Mouse (Mus musculus) layer of hippocampus, adult 9-11 months (tissue): ENCODE results near the gene Klc4.

Experiments
- DNase-seq: peaks from one replicate; pipeline ENCODE4 v3.0.0; 2022

The Klc4 gene

DNA sequence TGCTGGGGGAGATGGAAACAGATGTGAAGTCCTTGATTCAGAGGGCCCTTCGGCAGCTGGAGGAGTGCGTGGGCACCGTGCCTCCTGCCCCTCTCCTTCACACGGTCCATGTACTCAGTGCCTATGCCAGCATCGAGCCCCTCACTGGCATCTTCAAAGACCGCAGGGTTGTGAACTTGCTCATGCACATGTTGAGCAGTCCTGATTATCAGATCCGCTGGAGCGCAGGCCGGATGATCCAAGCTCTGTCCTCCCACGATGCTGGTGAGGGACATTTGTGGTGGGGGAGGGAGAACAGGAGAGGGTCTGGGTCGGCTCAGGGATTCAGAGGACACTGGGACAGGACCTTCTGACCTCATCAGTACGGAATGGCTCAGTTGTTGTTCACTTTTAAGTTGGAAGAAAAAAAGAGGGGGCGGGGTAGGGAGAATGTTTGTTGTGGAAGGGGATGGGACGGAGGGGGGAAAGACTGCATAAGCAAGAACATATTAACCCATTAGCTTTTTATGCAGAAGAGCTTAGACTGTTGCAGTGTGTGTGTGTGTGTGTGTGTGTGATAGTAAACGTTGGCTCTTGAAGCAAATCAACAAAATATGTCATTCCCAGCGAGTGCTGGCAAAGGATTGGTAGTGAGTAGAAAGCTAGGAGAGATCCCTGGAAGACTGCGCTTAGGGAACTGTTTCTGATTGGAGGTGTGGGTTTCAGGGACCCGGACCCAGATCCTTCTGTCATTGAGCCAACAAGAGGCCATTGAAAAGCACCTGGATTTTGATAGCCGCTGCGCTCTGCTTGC is 6.1 kb upstream of the Klc4 start:
- no peak for DNase-seq

DNA sequence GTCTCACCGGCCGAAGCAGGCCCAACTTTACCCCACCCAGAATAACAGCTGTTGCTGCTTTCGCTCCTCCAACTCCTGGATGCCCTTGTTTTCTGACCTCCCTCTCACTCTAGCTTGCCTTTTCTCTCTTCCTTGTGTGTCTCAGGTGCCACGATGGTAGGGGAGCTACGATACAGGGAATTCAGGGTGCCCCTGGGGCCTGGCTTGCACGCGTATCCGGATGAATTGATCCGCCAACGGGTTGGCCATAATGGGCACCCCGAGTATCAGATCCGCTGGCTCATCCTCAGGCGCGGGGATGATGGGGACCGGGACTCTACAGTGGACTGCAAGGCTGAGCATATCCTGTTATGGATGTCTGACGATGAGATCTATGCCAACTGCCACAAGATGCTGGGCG is 5.5 kb upstream of the Klc4 start:
- no peak for DNase-seq

DNA sequence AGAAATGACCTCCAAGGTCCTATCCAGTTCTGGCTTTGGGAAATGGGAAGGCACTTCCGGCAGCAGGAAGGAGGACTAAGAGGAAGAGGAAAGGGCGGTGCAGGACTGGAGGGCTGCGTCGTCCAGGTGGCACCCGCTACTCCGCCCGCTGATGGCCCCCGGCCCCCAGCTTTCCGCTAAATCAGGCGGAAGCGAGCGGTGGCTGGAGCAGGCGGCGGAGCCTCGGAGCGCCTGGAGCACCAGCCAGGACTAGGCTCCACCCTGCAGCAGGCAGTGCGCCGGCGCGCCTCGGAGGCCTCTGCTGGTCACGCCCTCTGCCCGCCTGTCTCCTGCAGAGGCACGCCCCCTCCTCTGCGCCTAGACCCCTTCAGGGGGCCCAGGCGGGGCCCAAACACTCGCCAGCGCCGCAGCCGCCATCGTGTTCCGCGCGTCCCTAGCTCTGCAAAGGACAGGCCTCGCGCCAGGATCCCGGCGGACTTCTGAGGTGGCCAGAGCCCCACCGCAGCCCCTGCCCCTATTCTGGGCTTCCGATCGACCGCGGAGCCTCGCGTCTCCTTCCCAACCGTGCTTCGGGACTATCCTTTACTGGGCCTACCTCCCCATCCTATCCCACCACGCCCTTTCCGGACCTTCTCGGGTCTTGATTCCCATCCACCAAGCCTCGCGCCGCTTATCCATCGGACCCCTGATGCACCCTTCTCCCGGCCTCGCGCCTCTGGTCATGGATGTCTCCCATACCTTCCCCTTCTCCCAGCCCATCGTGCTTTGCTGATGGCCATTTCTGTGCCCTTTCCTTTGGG is 4.6 kb upstream of the Klc4 start, which contains the start of gene Cul7:
TSS of gene Cul7 (plus strand) at position 106 of the 800 bp plus-strand sequence.
- DNase-seq = peak; percentile 94

DNA sequence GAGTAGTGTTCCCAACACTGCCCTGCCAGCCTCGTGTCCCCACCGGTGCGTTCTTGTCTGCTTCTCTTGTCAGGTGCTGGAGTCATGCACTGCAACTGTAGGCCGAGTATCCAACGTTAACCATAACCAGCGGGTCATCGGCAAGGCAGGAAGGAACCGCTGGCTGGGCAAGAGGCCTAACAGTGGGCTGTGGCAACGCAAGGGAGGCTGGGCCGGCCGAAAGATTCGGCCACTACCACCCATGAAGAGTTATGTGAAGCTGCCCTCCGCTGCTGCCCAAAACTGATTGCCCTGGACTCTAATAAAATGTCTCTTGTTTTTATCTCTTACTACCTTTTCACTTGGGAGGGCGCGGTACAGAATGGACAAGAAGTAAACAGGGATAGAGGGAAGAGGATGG is 4.0 kb upstream of the Klc4 start:
- DNase-seq = no peak

DNA sequence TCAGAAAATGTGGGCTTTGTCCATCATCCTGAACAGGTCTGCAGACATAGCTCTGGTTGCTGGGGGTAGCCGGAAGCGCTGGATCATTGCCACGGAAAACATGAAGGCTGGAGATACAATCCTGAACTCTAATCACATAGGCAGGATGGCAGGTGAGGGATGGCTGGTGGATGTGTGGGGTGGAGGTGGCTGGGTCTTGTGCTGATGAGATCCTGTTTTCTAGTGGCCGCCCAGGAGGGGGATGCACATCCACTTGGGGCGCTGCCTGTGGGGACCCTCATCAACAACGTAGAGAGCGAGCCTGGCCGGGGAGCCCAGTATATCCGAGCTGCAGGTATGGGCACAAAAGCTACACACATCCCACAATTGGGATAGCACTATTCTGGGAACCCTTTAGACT is 2.6 kb upstream of the Klc4 start:
- DNase-seq = no peak

DNA sequence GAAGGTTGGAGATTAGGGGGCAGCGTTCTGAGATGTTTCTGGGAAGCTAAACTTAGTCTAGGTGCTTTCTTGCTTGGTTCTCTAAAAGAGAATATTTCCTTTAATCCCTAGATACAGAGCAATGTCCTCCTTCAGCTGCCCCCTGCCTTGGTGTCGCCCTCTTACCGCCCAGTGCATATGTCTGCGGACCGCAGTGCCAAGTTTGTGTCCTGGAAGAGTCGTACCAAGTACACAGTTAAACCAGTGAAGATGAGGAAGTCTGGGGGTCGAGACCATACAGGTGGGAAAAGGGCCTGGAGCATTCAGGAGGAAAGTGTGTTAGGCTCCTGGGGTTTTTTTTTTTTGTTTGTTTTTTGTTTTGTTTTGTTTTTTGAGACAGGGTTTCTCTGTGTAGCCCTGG is 1.5 kb upstream of the Klc4 start:
- no peak for DNase-seq

DNA sequence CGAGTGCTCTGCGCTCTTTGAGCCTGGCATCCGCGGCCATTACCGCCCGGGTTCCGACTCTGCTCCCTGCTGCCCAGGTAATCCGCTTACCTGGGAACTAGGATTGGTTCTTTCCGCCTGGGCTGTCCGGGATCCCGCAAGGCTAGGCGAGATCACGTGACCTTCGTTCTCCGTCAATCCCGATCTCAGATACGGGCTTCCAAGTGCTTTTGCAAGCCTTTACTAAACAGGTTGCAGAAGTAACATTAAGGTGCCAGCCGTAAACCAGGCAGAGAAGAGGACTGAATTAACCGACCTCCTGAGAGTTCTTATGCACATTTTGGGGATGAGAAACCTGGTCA is 470 bp upstream of the Klc4 start:
- no peak for DNase-seq

DNA sequence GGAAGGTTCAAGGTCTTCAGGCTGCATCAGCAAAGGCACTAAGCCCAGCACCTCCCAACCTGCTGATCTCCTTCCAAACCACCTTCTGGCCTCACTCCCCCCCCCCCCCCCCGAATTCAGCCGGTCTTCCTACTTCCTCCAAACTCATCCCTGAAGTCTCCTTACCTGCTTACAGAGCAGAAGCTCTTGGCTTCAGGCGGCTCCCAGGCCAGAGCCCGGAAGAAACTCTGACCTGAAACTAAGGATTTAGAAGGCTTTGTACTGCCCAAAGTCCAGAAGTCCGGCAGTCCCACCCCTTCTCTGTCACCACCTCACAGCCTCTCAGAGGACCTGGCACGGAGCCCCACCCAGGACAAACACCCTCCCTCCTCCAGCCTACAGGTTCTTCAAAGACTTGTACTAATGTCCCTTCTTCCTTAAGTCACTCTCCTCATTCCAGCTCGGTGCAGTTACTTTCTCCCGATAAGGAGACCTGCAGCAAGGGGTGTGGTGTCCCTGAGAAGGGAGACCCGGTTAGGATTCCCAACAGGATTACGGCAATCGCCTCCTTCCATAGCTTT is 826 bp downstream of the Klc4 start:
- no peak for DNase-seq

DNA sequence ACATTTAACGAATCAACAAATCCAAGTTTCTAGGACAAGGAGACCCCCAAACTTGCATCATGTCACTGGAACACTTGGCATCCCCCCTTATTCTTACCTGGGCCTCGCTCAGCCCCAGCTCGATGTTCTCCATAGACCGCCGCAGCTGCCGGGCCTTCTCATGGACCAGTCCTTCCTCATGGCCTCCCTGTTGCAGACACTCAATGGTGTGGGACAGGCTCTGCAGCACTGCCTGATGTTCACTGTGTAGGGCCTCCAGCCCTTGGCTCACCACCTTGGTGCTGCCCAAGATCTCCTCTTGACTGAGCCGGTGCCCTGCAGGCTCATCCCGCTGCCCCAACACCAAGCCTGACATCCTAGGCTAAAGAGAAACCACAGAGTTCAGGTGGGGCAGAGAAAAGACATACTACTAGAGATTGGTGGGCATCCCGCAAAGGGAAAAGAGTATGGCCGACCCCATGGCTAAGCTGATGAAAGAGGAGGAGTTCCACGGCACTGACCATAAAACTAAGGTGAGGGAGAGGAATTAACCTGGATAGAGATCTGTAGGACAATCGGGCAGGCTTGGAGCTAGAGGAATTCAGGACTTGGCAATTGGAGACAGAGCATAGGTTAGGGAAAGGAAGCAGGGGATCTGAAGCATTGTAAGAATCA is 1.5 kb downstream of the Klc4 start:
- no peak for DNase-seq

DNA sequence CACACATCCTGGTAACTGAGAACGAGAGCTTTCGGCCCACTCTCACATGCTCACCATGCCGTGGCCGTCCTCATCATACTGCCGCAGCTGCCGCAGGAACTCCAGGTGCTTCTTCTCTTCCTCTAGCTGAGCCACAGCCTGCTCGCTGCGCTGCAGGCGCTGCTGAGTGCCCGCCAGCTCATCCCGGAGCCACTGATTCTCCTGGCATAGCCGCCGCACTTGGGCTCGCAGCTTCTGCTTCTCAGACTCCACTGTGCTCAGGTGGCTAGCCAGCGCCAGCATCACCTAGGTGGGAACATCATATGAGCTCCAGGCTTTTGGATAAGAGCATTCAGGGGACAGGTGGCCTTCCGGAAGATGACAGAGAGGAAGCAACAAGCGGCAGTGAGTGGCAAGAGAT is 3.8 kb downstream of the Klc4 start:
- no peak for DNase-seq

DNA sequence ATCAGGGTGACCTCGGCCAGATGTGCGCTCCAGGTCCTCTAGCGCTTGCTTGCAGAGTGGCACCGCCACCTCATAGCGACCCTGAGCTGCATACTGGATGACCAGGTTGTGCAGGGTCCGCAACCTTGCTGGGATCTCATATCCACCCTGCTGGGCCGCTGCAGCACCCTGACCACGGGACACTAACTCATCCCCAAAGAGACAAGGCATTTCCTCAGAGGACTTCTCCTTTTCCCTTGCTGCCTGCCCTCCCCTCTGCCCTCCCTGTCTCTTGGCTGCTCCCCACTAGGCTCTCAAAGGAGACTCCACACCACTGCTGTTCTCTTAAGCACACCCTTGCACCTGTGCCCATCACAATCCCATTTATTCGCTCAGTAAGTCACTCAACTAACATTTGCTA is 5.9 kb downstream of the Klc4 start:
- DNase-seq = no peak

DNA sequence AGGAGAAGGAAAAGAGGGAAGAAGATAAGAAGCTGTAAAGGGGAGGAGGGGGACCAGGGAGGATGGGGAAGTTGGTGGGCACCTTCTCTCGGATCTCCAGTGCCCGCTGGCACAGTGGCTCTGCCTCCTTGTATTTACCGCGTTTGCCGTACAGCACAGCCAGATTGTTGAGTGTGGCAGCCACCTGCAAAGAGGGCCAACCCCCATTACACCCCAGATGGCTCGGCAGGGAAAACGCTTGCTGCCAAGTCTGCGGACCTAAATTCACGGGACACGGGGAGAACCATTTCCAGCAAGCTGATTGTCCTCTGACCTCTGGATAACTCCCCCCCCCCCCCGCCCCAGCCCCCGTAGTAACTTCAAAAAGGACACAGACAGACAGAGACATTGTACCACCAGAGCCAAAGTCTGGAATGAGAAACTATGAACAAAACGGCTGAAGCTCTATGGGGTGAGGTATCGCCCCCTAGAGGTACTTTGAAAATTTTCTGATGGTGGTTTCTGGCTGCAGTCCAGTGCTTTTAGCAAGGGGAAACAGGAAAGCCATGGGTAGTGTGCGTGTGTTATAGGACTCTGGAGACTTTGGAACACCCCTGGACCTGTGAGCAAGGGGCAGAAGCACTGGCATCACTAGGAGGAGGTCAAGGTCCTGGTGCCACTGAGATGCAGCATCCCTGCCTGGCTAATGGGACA is 8.8 kb downstream of the Klc4 start:
- peak; percentile 71 for DNase-seq

DNA sequence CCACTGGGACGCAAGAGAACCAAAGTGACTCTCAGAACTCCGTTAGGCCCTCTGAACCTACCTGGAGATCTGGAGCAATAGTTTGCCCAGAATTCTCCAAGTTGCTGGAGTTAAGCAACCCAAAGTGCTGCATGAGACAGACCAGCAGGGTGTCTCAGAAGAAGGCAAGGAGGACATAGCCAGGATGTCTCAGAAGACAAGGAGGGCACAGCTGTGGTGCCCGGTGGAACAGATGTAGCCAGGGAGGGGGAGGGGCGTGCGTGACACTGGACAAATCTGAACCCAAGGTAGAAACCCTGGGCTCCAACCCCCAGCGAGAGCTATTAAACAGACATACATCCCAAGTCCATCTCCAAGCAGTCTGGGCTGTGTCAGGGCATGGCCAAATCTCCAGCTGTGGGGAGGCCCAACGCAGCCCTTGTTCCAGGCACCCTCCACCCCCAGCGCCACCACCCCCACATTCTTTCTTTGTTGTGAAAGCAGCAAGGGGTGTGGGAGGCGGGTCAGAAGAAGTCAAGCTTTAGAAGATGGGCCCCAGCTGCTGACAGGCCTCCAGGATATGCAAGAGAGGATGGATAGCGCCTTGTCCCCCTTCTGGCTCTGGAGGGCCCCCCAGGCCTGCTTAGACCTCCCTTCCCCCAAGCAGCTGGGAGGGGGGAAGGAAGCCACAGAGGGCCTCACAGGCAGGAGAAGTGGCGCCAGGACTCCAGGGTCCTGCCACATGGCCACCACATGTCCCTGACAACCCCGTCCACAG is 16.0 kb downstream of the Klc4 start:
- DNase-seq = no peak

DNA sequence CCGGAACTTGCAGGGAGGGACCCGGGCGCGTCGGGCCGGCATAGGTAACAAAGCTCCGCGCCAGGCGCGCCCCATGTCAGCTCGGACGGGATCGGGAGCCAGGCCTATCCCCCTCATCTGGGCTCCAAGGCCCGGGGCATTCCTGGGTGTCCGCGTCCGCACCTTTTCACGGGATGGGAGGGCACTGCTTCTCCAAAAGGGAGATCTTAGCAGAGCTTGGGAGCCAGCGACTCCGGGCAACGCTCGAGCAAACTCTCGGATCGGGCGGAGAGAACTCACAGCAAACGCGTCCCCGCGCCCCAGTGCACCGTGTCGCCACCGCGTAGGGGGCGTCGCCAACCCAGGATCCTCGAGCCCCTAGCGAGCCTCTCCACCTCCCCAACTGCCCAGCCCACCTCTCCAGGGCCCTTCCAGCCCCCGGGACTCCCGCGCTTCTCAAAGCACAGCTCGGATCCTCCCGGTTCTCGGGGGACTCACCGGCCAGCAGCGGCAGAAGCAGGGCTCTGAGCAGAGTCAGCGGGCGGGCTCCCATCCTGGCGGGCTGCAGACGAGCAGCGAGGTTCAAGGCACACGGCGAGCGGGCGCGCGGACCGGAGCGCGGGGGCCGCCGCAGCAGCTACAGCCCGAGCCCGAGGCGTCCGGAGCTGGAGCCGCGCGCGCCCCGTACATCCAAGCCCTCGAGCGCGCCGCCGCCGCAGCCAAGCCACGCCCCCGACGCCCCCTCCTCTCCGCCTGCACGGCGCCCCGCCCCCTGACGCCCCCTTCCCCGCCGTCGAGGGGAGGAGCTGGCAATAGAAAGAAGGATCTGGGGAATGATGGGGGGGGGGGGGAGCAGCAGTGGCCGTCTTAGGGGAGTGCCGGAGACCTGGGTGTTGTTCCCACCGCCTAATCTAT is 16.8 kb downstream of the Klc4 start, which contains the start of gene Ptk7:
TSS of gene Ptk7 (minus strand) at position 714 of the 894 bp plus-strand sequence.
- DNase-seq = no peak

DNA sequence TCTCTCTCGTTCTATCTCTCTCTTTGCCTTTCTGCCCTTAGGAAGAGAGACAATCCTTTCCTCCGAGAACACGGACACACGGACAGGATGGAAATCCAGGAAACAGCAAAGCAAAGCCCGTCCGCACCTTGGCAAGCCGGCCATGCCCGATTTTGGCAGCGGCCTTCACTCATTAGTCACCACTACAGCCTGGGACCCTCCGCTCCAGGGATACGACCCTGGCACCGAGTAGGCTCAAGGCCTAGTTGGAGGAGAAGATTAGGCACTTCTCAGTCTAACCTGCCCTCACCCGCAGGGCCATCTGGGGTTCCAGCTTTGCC is 17.4 kb downstream of the Klc4 start:
- no peak for DNase-seq

DNA sequence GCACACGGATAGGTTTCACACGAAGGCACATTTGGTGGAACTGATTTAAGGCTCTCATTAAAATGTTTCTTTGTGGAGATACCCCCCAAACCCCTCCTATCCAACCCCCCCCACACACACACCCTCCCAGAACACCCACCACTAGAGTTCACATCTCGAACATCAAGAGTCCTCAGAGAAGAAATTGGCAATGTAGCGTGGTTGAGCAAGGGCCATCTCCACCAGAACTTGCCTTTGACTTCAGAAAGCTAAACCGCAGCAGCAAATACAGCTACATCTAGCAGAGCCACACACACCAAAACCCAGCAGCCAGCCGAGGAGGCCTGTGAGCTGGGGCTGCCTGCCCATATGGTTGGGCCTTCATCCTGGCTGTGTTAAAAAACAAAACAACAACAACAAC is 18.4 kb downstream of the Klc4 start:
- DNase-seq = no peak

DNA sequence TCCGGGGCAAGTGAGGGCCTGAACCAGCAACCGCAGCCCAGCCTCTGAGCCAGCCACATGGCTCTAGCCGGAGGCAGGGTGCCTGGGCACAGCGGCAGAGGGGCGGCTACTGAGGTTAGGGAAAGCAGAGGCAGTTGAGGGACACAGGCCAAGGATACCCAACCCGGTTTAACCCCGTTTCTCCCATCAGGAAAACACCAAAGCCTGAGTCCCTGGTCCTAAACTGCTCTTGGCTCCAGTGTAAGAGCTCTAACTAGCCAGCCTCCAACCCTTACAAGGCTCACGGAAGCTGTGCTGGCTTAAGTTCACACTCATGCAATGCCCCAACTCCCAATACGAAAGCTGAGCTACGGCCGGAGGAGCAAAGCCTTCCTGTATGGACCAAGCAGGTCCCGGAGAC is 21.2 kb downstream of the Klc4 start:
- no peak for DNase-seq

DNA sequence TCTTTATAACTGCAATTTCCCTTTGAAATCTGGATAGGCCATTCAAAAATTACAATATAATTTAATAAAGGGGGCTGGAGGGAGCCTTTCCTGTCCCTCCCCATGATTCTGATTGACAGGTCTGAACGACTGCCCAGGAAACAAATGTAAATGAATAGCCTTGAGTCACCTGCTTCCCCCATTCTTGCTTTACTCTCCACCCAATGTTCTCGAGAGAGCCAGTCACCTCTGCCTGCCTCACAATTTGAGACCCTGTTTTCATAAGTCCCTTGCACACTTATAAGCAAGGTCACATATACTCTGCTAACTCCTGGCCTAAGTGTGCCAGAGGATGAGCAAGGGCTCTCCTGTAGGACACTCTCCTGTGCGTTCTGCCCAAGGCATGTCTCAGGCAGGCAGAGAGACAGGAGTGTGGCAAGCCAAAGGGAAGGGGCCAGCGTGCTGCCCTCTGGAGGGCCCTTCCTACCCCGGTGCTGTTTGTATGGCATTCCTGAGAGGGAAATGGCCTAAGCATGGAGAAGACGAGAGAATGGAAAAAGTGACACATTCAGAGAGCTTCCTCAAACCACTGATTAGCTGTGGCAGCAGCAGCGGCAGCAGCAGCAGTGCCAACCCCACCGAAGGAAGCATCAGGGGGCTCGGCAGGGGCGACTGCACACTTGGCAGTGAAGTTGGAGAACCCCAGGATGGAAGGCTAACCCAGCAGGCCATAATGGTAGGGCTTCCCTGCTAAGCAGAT is 21.8 kb downstream of the Klc4 start:
- no peak for DNase-seq

DNA sequence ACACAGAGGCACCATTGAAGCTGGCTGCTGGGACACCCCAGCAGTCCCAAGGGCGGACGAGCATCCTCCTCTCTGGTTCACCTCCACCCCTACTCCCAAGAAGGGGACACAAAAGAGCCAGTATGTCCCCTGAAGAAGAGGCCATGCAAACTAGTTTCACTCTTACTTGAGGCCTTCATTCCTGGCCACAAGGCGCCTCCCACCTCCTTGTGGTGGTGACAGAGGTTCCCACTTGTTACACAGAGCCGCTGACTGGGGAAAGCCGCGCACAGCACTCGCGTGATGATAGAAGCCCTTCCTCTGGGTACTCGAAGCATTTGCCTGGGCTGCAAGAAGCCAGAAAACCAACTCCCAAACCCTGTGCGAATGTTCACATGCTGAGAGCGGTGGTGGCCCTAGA is 23.6 kb downstream of the Klc4 start:
- DNase-seq = no peak

DNA sequence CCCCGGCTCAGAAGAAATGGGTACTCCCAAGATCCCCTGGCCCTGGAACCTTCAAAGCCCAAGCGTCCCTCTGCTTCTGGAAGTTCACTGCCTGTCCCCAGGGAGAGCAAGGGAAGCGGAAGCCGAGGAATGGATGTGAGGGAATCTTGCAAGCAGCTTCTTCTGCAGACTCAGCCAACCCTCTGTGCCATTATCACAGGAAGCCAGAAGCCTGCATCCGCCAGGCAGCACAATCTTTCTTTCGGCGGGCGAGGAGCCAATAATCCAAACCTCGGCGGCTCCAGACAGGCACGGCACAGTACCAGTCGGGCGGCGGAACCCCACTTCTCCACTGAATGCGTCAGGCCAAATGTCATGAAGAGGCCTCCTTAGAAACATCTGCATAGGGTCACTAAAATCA is 24.5 kb downstream of the Klc4 start:
- no peak for DNase-seq
